Mouse (Mus musculus) right cerebral cortex, postnatal 4 days (tissue): Measurements from ENCODE around the gene Arg1.

Experiments
- DNase-seq: peaks from one replicate; pipeline ENCODE4 v3.0.0-alpha.2; 2022

Gene Arg1

DNA sequence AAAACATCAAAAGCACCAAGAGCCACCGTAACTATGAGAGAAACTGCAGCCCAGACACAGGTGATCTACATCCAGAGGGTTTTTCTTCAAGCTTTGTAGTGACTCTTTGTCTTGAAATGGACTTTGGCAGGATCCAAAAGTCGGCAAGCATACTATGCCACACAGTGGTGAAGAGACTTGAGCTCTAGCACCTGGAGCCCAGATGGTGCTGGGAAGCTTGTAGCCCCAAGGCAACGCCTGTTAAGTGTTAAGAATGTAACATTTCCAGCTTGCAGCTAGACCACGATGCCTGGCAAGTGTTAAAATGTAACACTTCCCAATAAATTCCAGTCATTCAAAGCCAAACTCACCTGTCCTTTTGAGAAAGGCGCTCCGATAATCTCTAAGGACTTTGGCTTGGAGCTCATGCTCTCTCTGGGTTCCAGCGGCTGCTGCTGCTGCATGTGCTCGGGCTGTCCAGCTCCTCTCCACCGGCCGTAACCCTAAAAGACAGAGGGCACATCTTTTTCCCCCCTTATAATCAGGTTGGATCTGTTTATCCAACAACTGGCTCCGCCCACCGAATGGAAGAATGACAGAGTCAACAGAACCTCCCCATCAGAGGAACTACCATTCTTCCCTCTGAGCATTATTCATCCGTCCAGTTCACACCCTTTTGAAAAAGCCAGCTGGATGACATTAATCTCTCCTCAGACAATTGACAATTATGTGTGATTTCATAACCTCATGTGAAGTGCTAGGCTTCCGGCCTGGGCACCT is at the start of gene Arg1:
TSS of gene Arg1 (minus strand) at position 523 of the 759 bp plus-strand sequence.
- DNase-seq: no peak

DNA sequence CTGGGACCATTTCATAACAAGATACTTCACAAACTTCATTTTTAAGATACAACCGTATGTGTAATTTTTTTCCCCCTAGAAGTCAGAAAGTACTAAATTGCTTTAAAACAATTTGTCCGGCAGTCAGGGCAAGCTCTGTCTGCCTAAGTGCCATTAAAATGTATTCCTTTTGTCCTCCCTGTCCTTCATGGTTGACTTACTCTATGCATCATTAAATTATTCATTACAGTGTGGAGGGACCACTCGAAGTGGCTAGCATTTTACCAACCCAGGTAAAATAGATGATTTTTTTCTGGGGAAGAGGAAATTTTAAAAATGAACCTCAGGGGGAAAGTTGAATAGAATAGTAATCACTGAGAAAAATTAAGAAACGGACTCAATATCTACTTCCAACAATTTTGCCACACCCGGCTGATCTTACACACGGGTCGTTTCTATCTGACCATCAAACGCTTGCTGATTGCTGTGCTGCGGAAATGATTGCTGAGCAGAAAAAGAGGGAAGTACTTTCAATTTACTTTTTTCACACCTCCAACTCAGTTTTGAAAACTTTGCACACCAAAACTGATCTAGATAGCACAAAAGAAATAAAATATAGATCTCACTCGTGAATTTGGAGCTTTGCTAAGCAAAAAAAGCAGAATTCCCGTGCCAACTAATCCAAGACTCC is 46.7 kb upstream of the Arg1 start:
- no peak for DNase-seq

DNA sequence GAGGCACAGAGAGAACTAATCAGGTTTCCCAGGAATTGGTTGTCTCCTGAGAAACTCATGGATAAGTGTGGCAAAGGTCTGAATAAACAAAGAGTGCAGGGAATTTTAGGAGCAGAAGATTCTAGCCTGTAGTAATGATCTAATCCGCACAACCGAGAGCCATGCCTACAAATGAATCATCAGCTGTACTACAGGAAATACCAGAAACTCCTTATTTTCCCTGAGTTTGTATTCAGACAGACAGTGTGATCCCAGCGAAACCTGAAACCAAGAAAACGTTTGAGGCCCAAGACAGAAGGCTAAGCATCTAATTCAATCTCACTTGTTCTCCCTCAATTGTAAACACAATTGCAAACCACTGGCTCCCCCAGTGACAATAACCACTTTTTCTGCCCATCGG is 46.1 kb upstream of the Arg1 start:
- no peak for DNase-seq

DNA sequence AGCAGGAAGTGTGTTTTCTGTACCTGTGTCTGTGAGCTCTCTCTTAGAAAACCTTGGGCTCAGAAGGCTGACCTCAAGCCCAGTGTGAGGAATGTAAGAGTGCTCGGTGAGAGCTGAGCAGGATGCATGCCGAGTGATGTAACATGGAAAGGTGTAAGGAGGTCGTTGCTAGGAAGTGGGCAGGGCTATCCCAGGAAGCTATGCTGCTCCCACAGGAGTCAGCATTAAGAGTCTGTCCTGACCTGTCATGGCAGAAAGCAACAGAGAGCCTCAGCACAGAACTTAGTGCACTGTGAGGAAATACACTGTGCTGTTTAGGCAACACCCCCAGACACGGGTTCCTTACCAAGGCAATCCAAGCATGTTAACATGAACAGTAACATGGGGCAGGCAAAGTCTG is 45.6 kb upstream of the Arg1 start:
- no peak for DNase-seq

DNA sequence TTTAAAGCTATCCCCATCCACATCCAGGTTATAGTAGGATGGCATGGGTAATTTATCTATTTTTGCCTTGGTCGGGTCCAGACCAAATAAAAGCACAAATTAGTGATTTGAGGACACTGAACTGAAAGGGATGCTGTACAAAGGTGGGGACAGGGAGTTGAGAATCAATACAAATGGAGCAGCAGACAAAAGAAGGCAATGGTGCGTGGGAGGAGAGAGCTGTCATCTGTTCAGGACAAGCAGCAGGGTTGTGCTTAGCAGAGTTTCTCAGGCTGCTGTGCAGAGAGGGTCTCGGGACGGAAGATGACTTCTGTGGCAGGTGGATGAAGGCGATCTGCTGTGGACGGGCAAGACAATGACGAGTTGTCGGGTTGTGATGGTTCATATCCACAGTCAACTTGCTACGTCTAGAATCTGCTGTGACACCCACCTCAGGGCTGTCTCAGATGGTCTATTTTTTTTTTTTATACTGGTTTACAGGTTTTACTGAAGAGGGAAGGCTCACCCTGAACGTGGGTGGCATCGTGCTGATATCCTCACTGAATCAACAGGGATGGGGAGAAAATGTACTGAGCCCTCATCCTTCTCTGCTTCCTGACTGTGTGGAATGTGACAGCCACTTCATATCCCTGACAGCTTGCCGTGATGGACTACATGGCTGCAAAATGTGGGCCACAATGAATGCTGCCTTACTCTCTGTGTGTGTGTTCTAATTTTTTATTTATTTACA is 38.7 kb upstream of the Arg1 start:
- DNase-seq: no peak

DNA sequence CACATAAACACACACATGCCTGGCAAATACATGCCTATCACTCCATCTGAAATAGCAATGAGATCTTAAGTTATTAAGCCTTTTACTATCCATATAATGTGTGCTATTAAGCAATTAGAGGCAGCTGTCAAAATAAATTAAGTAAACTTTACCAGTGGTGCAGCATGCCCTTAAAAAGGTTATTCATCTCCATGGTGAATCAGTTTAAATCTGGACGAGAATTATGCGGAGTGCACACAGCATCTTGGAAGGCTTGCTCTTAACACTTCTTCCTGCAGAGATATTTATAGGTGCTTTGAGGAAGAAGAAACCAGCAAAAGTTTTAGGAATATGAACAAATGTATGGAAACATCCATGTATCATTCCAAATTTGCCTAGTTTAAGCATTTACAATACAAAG is 34.6 kb upstream of the Arg1 start:
- no peak for DNase-seq

DNA sequence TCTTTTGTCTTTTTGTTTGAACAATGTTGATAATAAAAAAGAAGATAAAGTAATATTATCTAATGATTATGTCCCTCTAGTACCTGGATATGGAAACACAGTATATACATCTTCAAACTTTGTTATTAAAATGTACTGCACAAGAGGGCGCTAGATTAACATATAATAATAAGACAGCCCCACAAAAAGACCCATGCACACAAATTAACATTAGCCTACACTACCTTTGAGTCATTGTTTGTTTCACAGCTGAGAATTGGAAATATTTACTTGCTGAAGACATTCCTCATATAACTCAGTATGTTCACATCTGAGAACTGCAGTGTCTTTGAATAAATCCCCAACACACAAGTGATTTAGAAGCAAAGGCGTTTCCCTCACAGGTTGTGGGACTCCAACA is 33.8 kb upstream of the Arg1 start:
- no peak for DNase-seq

DNA sequence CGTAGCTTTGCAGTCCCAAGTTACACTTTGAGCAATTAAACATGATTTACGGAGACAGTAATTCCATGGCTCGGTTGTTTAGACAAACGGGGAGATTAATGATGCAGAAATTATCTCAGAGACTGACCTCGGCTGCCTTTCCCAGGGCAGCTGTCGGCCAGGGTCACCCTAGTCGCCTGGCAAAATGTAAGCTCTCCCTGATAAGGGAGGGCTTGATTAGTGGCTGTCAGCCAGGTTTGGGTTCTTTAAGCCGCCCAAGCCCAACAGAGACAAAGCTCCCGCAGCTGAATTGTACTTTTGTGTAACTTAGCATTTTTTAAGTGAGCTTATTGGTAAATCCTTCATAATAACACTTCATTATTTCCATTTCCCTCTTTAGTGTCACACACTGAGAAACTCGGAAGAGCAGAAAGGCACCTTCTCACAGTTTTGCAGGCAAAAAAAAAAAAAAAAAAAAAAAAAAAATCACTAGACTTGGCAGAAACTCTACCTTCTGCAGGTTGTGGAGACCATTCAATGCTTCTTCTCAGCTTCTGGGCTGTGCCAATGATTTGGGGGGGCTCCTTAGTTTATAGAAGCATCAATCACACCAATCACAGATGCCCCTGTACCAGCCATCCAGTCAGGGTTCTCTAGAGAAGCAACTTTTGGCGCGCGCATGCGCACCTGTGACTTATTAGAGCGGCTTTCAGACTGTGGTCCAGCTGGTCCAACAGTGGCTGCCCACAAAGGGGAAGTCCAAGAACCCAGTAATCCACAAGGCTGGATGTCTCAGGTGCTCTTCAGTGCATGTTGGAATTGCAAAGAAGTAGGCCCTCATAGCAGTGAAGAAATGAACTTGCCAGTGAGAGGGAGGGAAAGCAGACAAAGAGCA is 32.0 kb upstream of the Arg1 start:
- DNase-seq: no peak

DNA sequence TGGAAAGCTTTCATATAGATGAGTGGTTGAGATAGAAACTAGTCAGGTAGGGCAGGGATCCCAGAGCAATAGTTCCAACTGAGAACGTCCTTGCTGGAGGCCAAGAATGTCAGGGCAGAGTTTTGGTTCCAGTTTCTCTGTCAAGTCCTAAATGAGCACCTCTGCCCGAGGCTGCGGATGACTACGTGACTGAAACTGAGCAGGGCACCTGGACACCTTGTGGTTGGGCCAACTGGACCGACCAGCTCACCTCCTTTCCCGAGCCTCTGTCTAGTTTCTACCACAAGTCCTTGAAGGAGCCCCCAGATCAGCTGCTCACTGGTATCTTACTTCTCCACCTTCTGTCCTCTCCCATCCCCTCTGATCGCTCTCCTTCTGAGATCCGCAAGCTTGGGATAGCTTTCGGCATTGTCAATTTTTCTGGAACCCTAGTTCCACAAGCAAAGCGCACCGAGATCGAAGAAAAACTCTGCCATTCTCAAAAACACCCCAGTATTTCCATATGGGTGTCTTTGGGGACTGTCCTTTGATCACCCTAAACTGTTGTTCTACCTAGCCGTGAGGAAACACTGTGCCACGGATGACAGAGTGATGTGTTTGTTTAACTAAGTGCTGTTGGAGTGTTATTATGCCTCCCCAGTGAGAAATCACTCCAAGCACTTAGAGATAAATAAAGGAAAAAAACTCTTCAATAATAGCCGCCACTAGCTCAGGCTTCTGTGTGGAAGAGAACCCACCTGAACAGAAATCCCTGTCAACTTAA is 31.2 kb upstream of the Arg1 start:
- DNase-seq: no peak

DNA sequence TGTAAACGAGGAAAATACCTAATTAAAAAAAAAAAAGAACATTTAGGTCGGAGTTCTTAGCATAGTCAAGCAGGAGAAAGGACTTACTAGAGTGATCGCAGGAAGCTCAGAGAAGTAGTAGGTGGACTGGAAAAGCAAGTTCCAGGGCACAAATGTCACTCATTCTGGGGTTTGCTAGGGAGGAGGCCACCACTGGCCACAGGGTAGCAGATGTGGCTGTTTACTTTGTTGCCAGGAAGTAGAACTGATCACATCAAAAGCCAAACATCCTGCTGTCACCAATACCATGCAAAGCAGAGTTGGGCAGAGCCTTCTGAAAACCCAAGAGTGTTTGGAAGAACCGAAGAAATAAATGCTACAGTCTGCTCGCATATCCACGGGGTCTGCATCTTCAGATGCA is 26.6 kb upstream of the Arg1 start:
- DNase-seq: no peak

DNA sequence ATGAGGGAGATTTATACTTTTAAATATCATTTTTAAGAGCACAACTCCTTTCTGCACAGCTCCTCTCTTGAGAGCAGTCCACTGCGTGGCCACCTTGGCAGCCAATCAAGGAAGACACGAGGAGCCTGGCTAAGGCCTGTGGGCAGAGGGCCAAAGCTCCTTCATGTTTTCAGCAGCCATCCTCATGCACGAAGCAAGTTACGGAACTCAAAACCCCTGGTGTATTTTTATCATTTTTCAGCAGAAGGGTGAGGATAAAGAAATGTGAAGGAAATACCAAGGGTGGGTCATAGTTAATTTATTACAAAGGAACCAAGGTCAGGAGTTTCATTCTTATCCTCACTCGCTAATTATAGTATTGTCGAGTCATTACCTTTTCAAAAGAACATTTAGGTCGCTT is 25.3 kb upstream of the Arg1 start:
- no peak for DNase-seq

DNA sequence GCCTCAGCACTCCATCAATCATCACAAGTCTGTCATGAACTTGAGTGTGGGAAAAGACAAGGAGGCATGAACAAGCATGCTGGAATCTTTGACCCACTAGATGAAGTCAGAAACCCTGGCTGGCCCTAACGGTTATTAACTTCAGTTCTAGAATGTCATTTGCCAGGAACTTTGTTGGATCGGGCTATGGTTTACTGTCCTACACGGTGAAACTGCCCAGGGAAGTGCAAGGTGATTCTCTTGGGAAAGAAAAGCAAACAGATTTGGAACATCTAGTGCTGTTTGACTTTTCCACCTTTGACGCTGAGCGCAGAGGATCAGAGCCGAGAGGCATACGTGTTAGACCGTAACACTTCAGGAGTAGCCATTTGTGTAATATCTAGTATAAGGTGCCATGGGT is 24.3 kb upstream of the Arg1 start:
- no peak for DNase-seq

DNA sequence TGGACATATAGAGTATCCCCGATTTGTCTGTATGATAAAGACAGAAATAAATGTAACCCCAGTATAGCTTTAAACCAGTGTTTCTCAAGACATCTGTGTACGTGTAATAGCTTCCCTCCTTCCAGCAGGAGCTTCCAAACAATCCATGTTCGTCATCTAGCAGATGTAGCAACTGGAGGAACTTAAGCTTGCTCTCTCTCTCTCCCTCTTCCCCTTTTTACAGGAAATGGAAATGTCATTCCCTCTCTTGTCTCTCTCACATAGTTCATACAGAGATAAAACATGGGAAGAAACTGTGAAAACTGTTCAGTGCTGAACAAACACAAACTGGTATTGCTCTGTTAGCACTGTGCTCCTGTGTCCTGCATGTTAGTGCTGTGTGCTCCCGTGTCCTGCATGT is 22.9 kb upstream of the Arg1 start:
- DNase-seq: no peak

DNA sequence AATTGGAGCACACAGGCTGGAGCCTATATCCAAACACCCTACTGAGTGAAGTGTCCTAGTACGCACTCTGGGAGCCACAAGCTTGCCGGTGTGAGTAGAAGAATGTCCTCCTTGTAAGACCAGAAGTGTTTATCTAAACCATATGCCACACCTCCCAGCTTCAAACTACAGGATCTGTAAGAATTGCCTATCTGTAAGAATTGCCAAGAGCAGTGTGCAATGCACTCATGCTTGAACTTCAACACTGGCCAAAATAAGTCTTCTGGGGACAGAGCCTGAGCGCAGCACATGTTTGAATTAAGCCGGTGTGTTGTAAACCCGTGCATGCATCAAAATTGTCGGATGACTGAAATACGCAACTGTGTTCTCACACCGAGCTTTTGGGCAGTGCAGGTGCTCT is 21.0 kb upstream of the Arg1 start:
- no peak for DNase-seq

DNA sequence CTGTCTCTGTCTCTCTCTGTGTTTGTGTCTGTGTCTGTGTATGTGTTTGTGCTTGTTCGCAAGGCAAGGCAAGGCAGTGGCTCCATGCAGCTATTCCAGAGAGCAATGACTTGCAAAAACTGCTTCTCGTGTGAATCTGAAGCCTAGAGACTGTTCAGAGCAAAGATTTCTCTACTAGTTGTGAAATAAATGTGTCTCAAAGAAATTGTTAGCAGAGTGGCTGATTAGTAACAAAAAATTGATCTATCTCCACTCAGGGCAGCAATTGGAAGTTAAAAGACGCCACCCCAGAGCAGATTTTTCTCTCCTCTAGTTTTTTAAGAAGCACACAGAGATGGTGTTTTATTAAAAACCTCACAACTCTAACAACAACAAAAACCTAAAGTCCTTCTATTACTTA is 20.6 kb upstream of the Arg1 start:
- no peak for DNase-seq

DNA sequence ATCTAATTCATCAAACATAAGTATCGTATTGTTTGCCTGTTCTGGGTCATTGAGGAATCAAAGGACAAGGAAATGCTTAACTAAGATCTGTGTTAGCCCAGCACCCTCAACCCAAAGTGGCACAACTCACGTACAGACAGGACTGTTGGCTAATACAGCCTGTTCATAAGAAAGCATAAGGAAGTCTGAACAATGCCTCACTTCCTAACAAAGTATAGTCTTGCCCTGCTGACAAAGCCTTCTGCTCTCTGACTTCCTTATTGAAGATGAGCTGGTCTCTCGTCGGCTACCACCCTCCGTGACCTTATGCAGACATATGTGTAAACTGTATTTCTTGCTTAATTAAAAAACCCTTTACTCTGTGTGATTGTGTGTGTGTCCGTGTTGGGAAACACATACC is 2.9 kb upstream of the Arg1 start:
- no peak for DNase-seq

DNA sequence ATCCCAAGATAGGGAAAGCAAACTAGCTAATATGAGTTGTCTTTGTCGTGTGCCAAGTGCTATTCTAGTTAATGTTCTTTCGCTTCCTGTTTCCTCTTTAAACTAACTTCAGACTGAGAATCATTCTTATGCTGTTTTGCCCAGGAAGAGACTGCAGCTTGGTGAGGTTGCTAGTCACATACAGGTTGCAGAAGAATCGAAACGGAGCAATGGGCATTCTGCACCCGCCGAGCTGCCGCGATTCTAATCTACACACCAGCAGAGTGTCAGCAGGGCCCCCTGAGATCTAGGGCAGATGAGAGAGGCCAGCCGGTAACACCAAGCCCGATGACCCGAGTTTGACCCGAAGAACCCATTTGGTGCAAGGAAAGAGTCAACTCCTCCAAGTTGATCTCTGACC is 788 bp upstream of the Arg1 start:
- DNase-seq: no peak

DNA sequence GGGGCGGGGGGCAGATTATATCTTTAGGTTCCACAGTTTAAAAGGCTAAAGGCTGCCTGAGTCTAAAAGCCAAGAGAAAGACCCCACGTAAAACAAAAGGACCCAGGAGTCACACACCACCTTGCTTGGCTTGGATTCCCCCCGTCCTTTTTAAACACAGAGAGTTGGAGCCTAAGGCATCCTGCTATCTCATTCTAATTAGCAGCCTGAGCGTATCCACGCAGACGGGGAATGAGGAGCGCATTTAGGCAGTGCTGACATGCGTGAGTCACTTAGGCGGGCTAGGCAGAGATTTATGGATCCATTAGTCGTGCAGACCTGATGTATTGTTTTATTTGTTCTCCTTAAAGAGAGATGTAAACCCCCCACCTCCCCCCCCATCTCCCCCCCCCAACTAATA is 904 bp downstream of the Arg1 start:
- DNase-seq: no peak

DNA sequence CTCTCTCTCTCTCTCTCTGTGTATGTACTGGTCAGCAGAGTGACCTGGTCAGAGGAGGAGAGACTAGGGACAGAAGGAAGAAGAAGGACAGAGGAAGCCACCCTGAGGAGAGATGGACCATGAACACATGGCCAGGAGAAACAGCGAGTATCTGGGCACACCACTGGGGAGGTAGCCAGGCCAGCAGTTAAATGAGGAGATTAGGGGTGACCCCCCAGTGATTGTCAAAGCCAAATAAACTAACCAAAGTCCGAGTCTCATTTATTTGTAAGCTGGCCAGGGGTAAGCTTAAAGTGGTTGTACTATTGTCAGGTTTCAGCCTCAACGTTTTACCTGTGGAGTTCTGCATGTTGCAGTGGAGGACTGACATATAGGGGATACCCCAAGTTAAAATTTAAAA is 3.0 kb downstream of the Arg1 start:
- no peak for DNase-seq

DNA sequence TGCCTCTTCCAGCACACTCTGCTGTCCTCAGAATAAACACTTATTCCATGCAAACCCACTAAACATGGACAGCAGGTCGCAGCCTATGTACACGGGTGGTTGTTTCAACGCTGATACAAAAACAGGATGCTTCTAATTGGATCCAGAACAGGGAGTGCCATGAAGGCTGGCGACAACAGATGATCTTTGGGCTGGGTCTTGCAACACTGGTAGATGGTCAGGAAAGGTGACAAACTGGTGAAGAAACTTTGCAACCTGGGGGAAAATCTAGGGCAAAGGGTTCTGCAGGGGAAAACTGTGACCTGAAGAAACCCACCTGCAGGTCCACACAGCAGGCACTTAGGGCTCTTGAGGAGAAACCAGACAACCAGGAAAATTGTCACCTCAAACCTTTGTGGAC is 4.3 kb downstream of the Arg1 start:
- DNase-seq: no peak

DNA sequence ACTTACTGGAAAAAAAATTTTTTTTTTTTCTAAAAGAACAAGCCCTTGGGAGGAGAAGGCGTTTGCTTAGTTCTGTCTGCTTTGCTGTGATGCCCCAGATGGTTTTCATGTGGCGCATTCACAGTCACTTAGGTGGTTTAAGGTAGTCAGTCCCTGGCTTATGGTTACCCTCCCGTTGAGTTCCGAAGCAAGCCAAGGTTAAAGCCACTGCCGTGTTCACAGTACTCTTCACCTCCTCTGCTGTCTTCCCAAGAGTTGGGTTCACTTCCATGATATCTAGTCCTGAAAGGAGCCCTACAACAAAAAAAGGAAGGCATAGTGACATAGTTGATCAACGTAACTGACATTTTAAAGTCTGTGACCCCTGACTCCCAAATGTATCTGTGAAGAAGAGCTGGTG is 11.8 kb downstream of the Arg1 start:
- DNase-seq: no peak

DNA sequence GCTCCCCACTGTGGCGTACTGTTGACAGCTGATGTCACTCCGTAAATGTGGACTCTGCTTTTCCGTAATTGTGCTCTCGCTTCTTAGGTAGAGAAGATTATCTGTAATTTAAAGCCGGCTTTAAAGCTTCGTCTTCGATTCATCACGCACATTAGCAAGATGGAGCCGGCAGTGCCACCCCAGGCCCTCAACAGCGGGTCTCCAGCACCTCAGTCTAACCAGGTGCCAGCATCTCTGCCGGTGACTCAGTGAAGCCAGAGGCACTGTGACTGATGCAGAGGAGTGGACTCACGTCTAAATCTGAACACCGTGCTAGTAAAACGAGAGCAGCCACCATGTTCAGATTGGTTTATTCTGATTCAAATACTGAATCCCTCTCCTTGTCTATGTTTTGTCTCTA is 14.7 kb downstream of the Arg1 start:
- no peak for DNase-seq

DNA sequence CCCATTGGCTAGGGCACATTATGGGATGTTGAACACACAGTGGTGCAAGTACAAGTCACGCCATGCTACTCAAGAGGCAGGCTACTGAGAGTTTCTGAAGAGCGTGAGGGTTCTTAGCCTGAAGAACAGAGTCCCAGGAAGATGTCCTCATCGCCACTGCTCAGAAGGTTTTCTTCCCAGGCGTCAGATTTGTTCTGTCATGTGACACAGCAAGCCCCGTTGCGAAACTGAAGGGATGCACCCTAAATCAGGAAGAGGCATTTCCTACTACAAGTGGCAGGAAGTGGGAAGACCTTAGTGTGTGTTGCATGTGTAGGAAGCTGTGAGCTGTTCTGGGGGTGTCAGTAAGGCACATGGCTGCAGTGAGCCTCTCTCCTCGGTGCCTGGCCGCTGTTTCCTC is 16.1 kb downstream of the Arg1 start:
- no peak for DNase-seq
